Mouse (Mus musculus) thymus, postnatal 10 days (tissue): ENCODE data around the gene Gins2.

Source experiments
- DNase-seq, 2 experiments: peaks; one replicate each; pipeline ENCODE4 v3.0.0; 2021; ENCODE audit warnings: low spot score in 2 of 2

The Gins2 gene

GRCm38 (mm10) chr8:120548313-120548761 lies 40.8 kb downstream of the Gins2 start:
- DNase-seq = no peak

- DNase-seq = no peak
Measured at GRCm38 (mm10) chr8:120547562-120547961, 41.5 kb downstream of the Gins2 start.

GRCm38 (mm10) chr8:120544155-120544554 lies 44.9 kb downstream of the Gins2 start:
- DNase-seq = peak; percentile 55 to 56

- DNase-seq = peak; percentile 73 to 81
Measured at GRCm38 (mm10) chr8:120543416-120544055, 45.6 kb downstream of the Gins2 start.

GRCm38 (mm10) chr8:120542995-120543394 lies 46.1 kb downstream of the Gins2 start:
- peak in 1 of 2 experiments; percentile 41 for DNase-seq

GRCm38 (mm10) chr8:120539775-120540625 lies 49.1 kb downstream of the Gins2 start:
- DNase-seq = peak in 1 of 2 experiments; percentile 34

GRCm38 (mm10) chr8:120539381-120539774 lies 49.7 kb downstream of the Gins2 start:
- peak; percentile 52 to 58 for DNase-seq

- DNase-seq = peak; percentile 89 to 93
Measured at GRCm38 (mm10) chr8:120538397-120539240, 50.5 kb downstream of the Gins2 start.

GRCm38 (mm10) chr8:120537818-120538396 lies 51.2 kb downstream of the Gins2 start:
- peak; percentile 56 to 64 for DNase-seq

- DNase-seq = peak; percentile 90 to 91
Measured at GRCm38 (mm10) chr8:120537207-120537817, 51.8 kb downstream of the Gins2 start.

GRCm38 (mm10) chr8:120536306-120537206 lies 52.5 kb downstream of the Gins2 start:
- DNase-seq = peak in 1 of 2 experiments; percentile 34

- DNase-seq = peak in 1 of 2 experiments; percentile 50
Measured at GRCm38 (mm10) chr8:120535452-120536305, 53.4 kb downstream of the Gins2 start.

GRCm38 (mm10) chr8:120534504-120535368 lies 54.4 kb downstream of the Gins2 start:
- DNase-seq = peak; percentile 74 to 83

- no peak for DNase-seq
Measured at GRCm38 (mm10) chr8:120534080-120534479, 55.0 kb downstream of the Gins2 start.

- DNase-seq = no peak
Measured at GRCm38 (mm10) chr8:120533380-120533779, 55.7 kb downstream of the Gins2 start.

GRCm38 (mm10) chr8:120532517-120533215 lies 56.4 kb downstream of the Gins2 start:
- DNase-seq = peak; percentile 74 to 76

GRCm38 (mm10) chr8:120531775-120532516 lies 57.2 kb downstream of the Gins2 start:
- no peak for DNase-seq
